Mouse (Mus musculus): ENCODE results near the gene Prtn3.

Gene Prtn3

GRCm38 (mm10) chr10:79910556-79910955, 36.3 kb downstream of the Prtn3 start, which contains the start of gene Gm26602:
Gene Gm26602 (plus strand): TSS chr10:79910856.
- DNase-seq (ENCODE audit: low spot score): no peak

- no peak for DNase-seq (ENCODE audit: low spot score)
Measured at GRCm38 (mm10) chr10:79912412-79912811, 38.1 kb downstream of the Prtn3 start.

- no peak for DNase-seq (ENCODE audit: low spot score)
Measured at GRCm38 (mm10) chr10:79914131-79914947, 40.1 kb downstream of the Prtn3 start.

GRCm38 (mm10) chr10:79914948-79915596, 40.8 kb downstream of the Prtn3 start:
- no peak for DNase-seq (ENCODE audit: low spot score)

- DNase-seq (ENCODE audit: low spot score): no peak
Measured at GRCm38 (mm10) chr10:79916081-79916480, 41.8 kb downstream of the Prtn3 start.

GRCm38 (mm10) chr10:79916808-79917531, 42.7 kb downstream of the Prtn3 start, which contains the start of gene Kiss1r:
Gene Kiss1r (plus strand): TSS chr10:79916971.
- peak; percentile 92 for DNase-seq (ENCODE audit: low spot score)

GRCm38 (mm10) chr10:79917532-79918100, 43.3 kb downstream of the Prtn3 start:
- DNase-seq (ENCODE audit: low spot score): no peak

- no peak for DNase-seq (ENCODE audit: low spot score)
Measured at GRCm38 (mm10) chr10:79918231-79919078, 44.2 kb downstream of the Prtn3 start.

- no peak for DNase-seq (ENCODE audit: low spot score)
Measured at GRCm38 (mm10) chr10:79919251-79919849, 45.1 kb downstream of the Prtn3 start.

GRCm38 (mm10) chr10:79920056-79920890, 46.0 kb downstream of the Prtn3 start:
- DNase-seq (ENCODE audit: low spot score): no peak

- no peak for DNase-seq (ENCODE audit: low spot score)
Measured at GRCm38 (mm10) chr10:79920958-79921535, 46.8 kb downstream of the Prtn3 start, which contains the start of gene R3hdm4. Gene R3hdm4 (minus strand): TSS chr10:79921208.

GRCm38 (mm10) chr10:79921572-79921971, 47.3 kb downstream of the Prtn3 start:
- DNase-seq (ENCODE audit: low spot score): no peak

- peak; percentile 94 for DNase-seq (ENCODE audit: low spot score)
Measured at GRCm38 (mm10) chr10:79924998-79925784, 50.9 kb downstream of the Prtn3 start.

GRCm38 (mm10) chr10:79925785-79926490, 51.7 kb downstream of the Prtn3 start:
- no peak for DNase-seq (ENCODE audit: low spot score)

- peak; percentile 88 for DNase-seq (ENCODE audit: low spot score)
Measured at GRCm38 (mm10) chr10:79926491-79927323, 52.4 kb downstream of the Prtn3 start, which contains the start of gene Arid3a. Gene Arid3a (plus strand): TSS chr10:79927043.

- DNase-seq (ENCODE audit: low spot score): no peak
Measured at GRCm38 (mm10) chr10:79927324-79928029, 53.2 kb downstream of the Prtn3 start.

Measured in urinary bladder, postnatal 25 days (tissue).